Mouse (Mus musculus): ENCODE measurements around the gene Kif1c. TPM values are rescaled to one million over a fixed set of nuclear protein-coding genes. Genes with fewer than 3 reads are reported as not detected.

Gene Kif1c
- polyA plus RNA-seq, 1 experiment from 2014 or later: 10.2 TPM

DNA sequence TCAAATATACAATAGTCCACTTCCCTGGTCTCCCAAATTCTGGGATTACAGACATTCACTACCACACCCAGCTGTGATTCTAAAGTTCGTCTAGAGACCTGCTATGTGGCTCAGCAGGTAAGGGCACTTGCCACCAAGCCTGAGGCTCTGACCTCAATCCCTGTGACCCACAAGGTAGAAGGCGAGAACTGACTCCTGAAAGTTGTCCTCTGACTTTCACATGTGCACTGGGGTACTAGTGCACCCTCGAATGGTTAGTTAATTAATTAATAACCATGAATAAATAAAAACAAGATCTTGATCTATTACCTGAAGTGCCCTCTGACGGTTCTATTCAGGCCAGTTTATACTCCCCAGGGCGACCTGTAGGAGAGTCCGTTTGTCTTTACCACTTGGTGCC is 12.9 kb downstream of the Kif1c start:
- Histone ChIP-seq H3K36me3 (ENCODE audit: control insufficient read depth, insufficient read depth, low read length) (peaks cover 3% of the 10 kb centered on the region; the same call in 1 of the 2 replicates), H3K4me2 (ENCODE audit: low read depth, severe bottlenecking) (no peak overlapping the region), H3K4me3 (ENCODE audit: low read depth, low read length) (no peak overlapping the region), H3K27me3 (ENCODE audit: control insufficient read depth, insufficient read depth, low read length) (no peaks in the 10 kb centered on the region), H3K9ac (ENCODE audit: low read length) (no peak overlapping the region), H3K27ac (replicated peaks; ENCODE audit: low read depth, low read length) (no peak overlapping the region), H3K4me1 (ENCODE audit: control insufficient read depth, insufficient read depth, low read length) (no peaks in the 10 kb centered on the region), H3K9me3 (ENCODE audit: control insufficient read depth, low read length) (no peaks in the 10 kb centered on the region)
- DNase-seq (ENCODE audit: low spot score) (no peak), ATAC-seq (ENCODE audit: insufficient number of reproducible peaks, low FRiP score, low TSS enrichment, low read depth) (no peak)
- 88% methylated on average over 6 of the region's 6 CpGs for WGBS

GRCm38 (mm10) chr11:70715832-70716231 is 15.5 kb downstream of the Kif1c start:
- H3K9me3 ChIP-seq (ENCODE audit: control insufficient read depth, low read length): no peaks in the 10 kb centered on the region
- H3K27me3 ChIP-seq (ENCODE audit: control insufficient read depth, insufficient read depth, low read length): no peaks in the 10 kb centered on the region
- no peak overlapping the region for H3K4me3 ChIP-seq (ENCODE audit: low read depth, low read length)
- 0 out of 2 replicates have a peak, but pooled peaks cover 4% of the 10 kb centered on the region for H3K36me3 ChIP-seq (ENCODE audit: control insufficient read depth, insufficient read depth, low read length)
- H3K4me2 ChIP-seq (ENCODE audit: low read depth, severe bottlenecking): no peak overlapping the region
- H3K4me1 ChIP-seq (ENCODE audit: control insufficient read depth, insufficient read depth, low read length): no peaks in the 10 kb centered on the region
- no peak overlapping the region for H3K27ac ChIP-seq (replicated peaks; ENCODE audit: low read depth, low read length)
- ATAC-seq (ENCODE audit: insufficient number of reproducible peaks, low FRiP score, low TSS enrichment, low read depth): no peak
- DNase-seq (ENCODE audit: low spot score): no peak
- WGBS: 94% methylated on average over 6 of the region's 6 CpGs
- H3K9ac ChIP-seq (ENCODE audit: low read length): no peak overlapping the region

DNA sequence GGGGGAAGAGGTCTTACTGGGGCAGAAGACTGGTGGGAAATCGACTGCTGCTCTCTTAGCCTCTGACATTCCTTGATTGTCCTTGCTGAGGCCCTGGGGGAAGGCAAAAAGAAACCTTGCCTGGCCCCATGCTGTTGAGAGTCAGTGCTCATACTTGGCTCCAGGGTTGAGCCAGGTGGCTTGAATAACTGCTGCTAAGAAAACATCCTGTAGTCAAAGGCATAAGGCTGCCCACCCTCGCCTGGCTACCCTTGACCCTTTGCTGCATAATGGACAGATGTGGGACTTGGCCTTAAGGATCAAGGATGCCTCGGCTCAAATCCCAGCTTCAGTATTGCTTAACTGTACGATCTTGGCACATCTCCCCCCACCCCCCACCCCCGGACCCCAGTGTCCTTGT is 18.1 kb downstream of the Kif1c start:
- DNase-seq (ENCODE audit: low spot score) (no peak), ATAC-seq (ENCODE audit: insufficient number of reproducible peaks, low FRiP score, low TSS enrichment, low read depth) (no peak)
- 0 out of 2 replicates have a peak, but pooled peaks cover 4% of the 10 kb centered on the region for H3K36me3 ChIP-seq (ENCODE audit: control insufficient read depth, insufficient read depth, low read length)
- no peaks in the 10 kb centered on the region for H3K4me1 ChIP-seq (ENCODE audit: control insufficient read depth, insufficient read depth, low read length)
- H3K4me3 ChIP-seq (ENCODE audit: low read depth, low read length): no peak overlapping the region
- H3K4me2 ChIP-seq (ENCODE audit: low read depth, severe bottlenecking): no peak overlapping the region
- 87% methylated on average over 5 of the region's 5 CpGs for WGBS
- H3K9ac ChIP-seq (ENCODE audit: low read length): no peak overlapping the region
- no peak overlapping the region for H3K27ac ChIP-seq (replicated peaks; ENCODE audit: low read depth, low read length)
- no peaks in the 10 kb centered on the region for H3K27me3 ChIP-seq (ENCODE audit: control insufficient read depth, insufficient read depth, low read length)
- H3K9me3 ChIP-seq (ENCODE audit: control insufficient read depth, low read length): no peaks in the 10 kb centered on the region

DNA sequence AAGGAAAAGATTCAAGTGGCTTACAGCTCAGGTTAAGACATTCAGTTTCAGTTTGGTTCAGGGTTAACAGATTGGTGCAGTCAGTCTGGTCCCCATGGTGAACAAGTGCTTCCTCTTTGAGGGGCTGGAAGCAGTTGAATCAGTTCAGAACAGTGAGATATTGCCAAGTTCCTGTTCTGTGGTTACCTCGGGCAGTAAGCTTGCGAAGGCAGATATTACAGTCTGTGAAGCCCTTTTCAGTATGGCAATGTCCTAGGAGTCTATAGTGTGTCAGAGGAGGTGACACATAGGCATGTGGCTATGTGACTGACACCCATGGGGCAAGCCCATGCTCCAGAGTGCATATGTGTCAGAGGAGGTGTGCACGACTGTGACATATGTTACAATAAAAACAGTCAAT is 20.2 kb downstream of the Kif1c start:
- Histone ChIP-seq H3K9ac (ENCODE audit: low read length) (no peak overlapping the region), H3K36me3 (ENCODE audit: control insufficient read depth, insufficient read depth, low read length) (peaks cover 9% of the 10 kb centered on the region; the same call in 1 of the 2 replicates), H3K9me3 (ENCODE audit: control insufficient read depth, low read length) (no peaks in the 10 kb centered on the region), H3K4me2 (ENCODE audit: low read depth, severe bottlenecking) (no peak overlapping the region), H3K4me1 (ENCODE audit: control insufficient read depth, insufficient read depth, low read length) (no peaks in the 10 kb centered on the region), H3K27ac (replicated peaks; ENCODE audit: low read depth, low read length) (no peak overlapping the region), H3K27me3 (ENCODE audit: control insufficient read depth, insufficient read depth, low read length) (no peaks in the 10 kb centered on the region), H3K4me3 (ENCODE audit: low read depth, low read length) (no peak overlapping the region)
- ATAC-seq (ENCODE audit: insufficient number of reproducible peaks, low FRiP score, low TSS enrichment, low read depth) (no peak), DNase-seq (ENCODE audit: low spot score) (no peak)
- WGBS: 86% methylated on average over 3 of the region's 3 CpGs

DNA sequence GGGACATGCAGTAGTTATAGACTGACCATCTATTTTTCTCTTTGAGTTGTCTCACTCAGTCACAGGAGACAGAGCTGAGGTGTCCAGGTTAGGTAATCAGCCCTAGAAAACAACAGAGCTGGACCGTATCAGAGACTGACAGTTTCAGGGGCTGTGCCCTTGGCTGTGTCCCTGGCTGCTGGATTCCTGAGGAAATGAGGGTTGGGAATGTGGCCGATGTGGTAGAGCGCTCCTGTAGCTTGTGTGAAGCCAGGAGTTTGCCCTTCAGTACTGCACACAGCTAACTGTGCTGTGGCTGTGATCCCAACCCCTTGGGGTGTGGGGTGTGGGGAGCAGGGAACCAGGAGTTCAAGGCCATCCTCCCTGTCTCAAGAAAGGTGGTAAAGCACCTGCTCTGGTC is 20.7 kb downstream of the Kif1c start:
- ATAC-seq (ENCODE audit: insufficient number of reproducible peaks, low FRiP score, low TSS enrichment, low read depth): no peak

GRCm38 (mm10) chr11:70724706-70725105 is 24.4 kb downstream of the Kif1c start:
- DNase-seq (ENCODE audit: low spot score): no peak
- Histone ChIP-seq H3K4me3 (ENCODE audit: low read depth, low read length) (no peak overlapping the region), H3K4me1 (ENCODE audit: control insufficient read depth, insufficient read depth, low read length) (no peaks in the 10 kb centered on the region), H3K9ac (ENCODE audit: low read length) (no peak overlapping the region), H3K9me3 (ENCODE audit: control insufficient read depth, low read length) (no peaks in the 10 kb centered on the region), H3K27ac (replicated peaks; ENCODE audit: low read depth, low read length) (no peak overlapping the region), H3K36me3 (ENCODE audit: control insufficient read depth, insufficient read depth, low read length) (peaks cover 25% of the 10 kb centered on the region), H3K27me3 (ENCODE audit: control insufficient read depth, insufficient read depth, low read length) (no peaks in the 10 kb centered on the region), H3K4me2 (ENCODE audit: low read depth, severe bottlenecking) (no peak overlapping the region)
- 91% methylated on average over 9 of the region's 9 CpGs for WGBS
- ATAC-seq (ENCODE audit: insufficient number of reproducible peaks, low FRiP score, low TSS enrichment, low read depth): no peak

More for the DNA sequence above, 20.7 kb downstream of the Kif1c start:
- no peaks in the 10 kb centered on the region for H3K4me1 ChIP-seq (ENCODE audit: control insufficient read depth, insufficient read depth, low read length)
- no peak overlapping the region for H3K27ac ChIP-seq (replicated peaks; ENCODE audit: low read depth, low read length)
- no peaks in the 10 kb centered on the region for H3K9me3 ChIP-seq (ENCODE audit: control insufficient read depth, low read length)
- H3K4me3 ChIP-seq (ENCODE audit: low read depth, low read length): no peak overlapping the region
- no peak overlapping the region for H3K9ac ChIP-seq (ENCODE audit: low read length)
- no peaks in the 10 kb centered on the region for H3K27me3 ChIP-seq (ENCODE audit: control insufficient read depth, insufficient read depth, low read length)
- peaks cover 12% of the 10 kb centered on the region for H3K36me3 ChIP-seq (ENCODE audit: control insufficient read depth, insufficient read depth, low read length)
- 95% methylated on average over 3 of the region's 3 CpGs for WGBS
- no peak for DNase-seq (ENCODE audit: low spot score)
- H3K4me2 ChIP-seq (ENCODE audit: low read depth, severe bottlenecking): no peak overlapping the region

GRCm38 (mm10) chr11:70726585-70726984 is 26.2 kb downstream of the Kif1c start:
- Histone ChIP-seq H3K9me3 (ENCODE audit: control insufficient read depth, low read length) (no peaks in the 10 kb centered on the region), H3K4me1 (ENCODE audit: control insufficient read depth, insufficient read depth, low read length) (no peaks in the 10 kb centered on the region), H3K27me3 (ENCODE audit: control insufficient read depth, insufficient read depth, low read length) (no peaks in the 10 kb centered on the region), H3K27ac (replicated peaks; ENCODE audit: low read depth, low read length) (no peak overlapping the region), H3K4me3 (ENCODE audit: low read depth, low read length) (no peak overlapping the region), H3K36me3 (ENCODE audit: control insufficient read depth, insufficient read depth, low read length) (peaks cover 23% of the 10 kb centered on the region), H3K4me2 (ENCODE audit: low read depth, severe bottlenecking) (no peak overlapping the region), H3K9ac (ENCODE audit: low read length) (no peak overlapping the region)
- WGBS: 94% methylated on average over 2 of the region's 2 CpGs
- ATAC-seq (ENCODE audit: insufficient number of reproducible peaks, low FRiP score, low TSS enrichment, low read depth) (no peak), DNase-seq (ENCODE audit: low spot score) (no peak)

- no peak overlapping the region for H3K4me2 ChIP-seq (ENCODE audit: low read depth, severe bottlenecking)
- no peaks in the 10 kb centered on the region for H3K9me3 ChIP-seq (ENCODE audit: control insufficient read depth, low read length)
- 92% methylated on average over 5 of the region's 5 CpGs for WGBS
- peaks cover 23% of the 10 kb centered on the region for H3K36me3 ChIP-seq (ENCODE audit: control insufficient read depth, insufficient read depth, low read length)
- no peak overlapping the region for H3K9ac ChIP-seq (ENCODE audit: low read length)
- no peaks in the 10 kb centered on the region for H3K4me1 ChIP-seq (ENCODE audit: control insufficient read depth, insufficient read depth, low read length)
- no peak overlapping the region for H3K4me3 ChIP-seq (ENCODE audit: low read depth, low read length)
- DNase-seq (ENCODE audit: low spot score): no peak
- no peak overlapping the region for H3K27ac ChIP-seq (replicated peaks; ENCODE audit: low read depth, low read length)
- no peak for ATAC-seq (ENCODE audit: insufficient number of reproducible peaks, low FRiP score, low TSS enrichment, low read depth)
- no peaks in the 10 kb centered on the region for H3K27me3 ChIP-seq (ENCODE audit: control insufficient read depth, insufficient read depth, low read length)
Observed at GRCm38 (mm10) chr11:70727385-70727784, 27.0 kb downstream of the Kif1c start.

DNA sequence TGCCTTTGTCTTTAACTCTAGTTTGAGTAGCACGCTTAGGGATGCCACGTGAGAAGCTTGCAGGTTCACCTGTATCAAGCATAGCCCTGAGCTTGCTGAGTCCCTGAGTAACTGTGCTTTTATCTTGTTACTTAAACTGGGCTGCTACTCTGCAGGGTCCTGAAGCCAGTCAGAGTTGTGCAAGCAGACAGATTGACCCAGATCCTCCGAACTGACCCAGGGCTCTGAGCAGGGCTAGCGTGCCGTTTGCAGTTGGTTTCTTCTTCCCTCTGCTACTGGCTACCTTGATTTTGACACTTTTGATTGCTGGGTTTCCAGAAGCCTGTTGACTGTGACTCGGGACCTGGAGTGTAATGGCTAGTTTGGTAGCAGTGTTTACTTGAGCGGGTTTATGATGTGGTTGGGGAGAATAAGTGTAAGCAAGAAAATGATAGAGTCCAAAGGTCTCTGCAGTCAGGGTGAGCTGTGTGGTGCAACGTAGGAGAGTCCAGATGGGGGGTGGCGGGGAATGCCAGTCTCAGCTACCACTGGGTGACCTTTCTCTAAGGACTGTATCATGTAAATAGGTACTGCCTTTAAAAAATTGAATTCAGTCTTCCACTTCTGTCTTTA is 30.2 kb downstream of the Kif1c start:
- no peak for ATAC-seq (ENCODE audit: insufficient number of reproducible peaks, low FRiP score, low TSS enrichment, low read depth)
- 79% methylated on average over 9 of the region's 9 CpGs for WGBS
- no peak overlapping the region for H3K4me2 ChIP-seq (ENCODE audit: low read depth, severe bottlenecking)

More for the DNA sequence above, 30.2 kb downstream of the Kif1c start:
- Histone ChIP-seq H3K27ac (replicated peaks; ENCODE audit: low read depth, low read length) (no peak overlapping the region), H3K4me1 (ENCODE audit: control insufficient read depth, insufficient read depth, low read length) (0 out of 2 replicates have a peak, but pooled peaks cover 2% of the 10 kb centered on the region), H3K9me3 (ENCODE audit: control insufficient read depth, low read length) (no peaks in the 10 kb centered on the region), H3K4me3 (ENCODE audit: low read depth, low read length) (no peak overlapping the region), H3K27me3 (ENCODE audit: control insufficient read depth, insufficient read depth, low read length) (no peaks in the 10 kb centered on the region), H3K9ac (ENCODE audit: low read length) (no peak overlapping the region), H3K36me3 (ENCODE audit: control insufficient read depth, insufficient read depth, low read length) (peaks cover 18% of the 10 kb centered on the region)
- DNase-seq (ENCODE audit: low spot score): no peak
